Mouse (Mus musculus) ES-Bruce4 (cell line): Measurements from ENCODE around the gene Maml2.

Source experiments
- CTCF ChIP-seq: IDR thresholded peaks from one replicate; pipeline ENCODE4 v1.8.1; 2011; ENCODE audit warnings: low read depth, low read length
- EP300 ChIP-seq: IDR thresholded peaks from 2 replicates; pipeline ENCODE4 v1.6.1; 2011; ENCODE audit warnings: low read depth, low read length; ENCODE audit not compliant: insufficient read depth
- POLR2A ChIP-seq: IDR thresholded peaks from one replicate; pipeline ENCODE4 v1.8.1; 2011; ENCODE audit warnings: low read length; ENCODE audit not compliant: insufficient read depth

- TF ChIP-seq EP300 (no peak), CTCF (no peak), POLR2A (no peak)
Measured at GRCm38 (mm10) chr9:13549911-13550310, 252.2 kb downstream of the Maml2 start.
